Mouse (Mus musculus): ENCODE results near the gene Pcdh10. TPM values are rescaled to one million over a fixed set of nuclear protein-coding genes. Genes with fewer than 3 reads are reported as not detected.

The Pcdh10 gene
- 1 to 10 TPM; 3.0 to 4.2 TPM for total RNA-seq (2021)
- long read RNA-seq, experiment 1: 0 reads
- long read RNA-seq, experiment 2, full-length matches to known transcripts: 1 of 1 reads
- long read RNA-seq, experiment 2, partial matches to known transcripts: 0 of 1 reads
- long read RNA-seq, experiment 2, other reads (novel, unspliced or antisense): 0 of 1 reads

DNA sequence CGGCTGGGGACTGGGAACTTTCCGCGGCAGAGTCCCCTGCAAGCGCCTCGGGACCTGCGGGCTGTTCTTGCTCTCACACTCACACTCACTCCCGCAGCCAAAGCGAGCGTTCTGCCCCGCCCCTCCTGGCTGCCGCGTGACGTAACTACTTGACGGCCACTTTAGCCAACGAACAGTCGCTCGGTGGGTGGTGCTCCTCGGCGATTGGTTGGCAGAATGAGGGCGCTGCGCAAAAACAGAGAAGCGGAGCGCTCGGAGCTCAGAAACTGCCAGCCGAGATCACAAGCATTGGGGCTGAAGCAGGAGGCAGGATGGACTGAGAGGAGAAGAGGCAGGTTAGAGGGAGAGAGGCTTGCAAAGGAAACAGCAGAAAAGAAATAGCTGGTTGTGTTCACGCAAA, at the start of gene Pcdh10:
TSS of gene Pcdh10 (plus strand) at position 254 of the 400 bp plus-strand sequence.
- peak; percentile 85 to 89 for DNase-seq

DNA sequence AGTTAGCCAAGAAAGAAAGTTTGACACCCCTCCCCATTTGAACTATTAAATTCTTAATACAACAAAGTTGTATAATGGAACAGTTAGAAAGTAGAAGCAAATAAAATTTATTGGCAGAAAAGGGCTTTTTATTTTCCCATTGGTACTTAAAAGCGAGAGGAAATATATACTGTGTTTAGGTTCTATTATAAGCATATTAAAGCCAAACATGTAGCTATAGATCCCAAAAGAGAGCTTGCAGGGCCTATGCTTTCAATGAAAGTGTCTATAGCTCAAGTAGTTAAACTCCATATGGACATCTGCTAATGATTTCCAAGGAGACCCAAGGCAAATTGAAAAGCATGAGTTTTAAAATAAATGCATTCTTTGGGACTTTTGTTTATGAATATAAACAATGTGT, 22.3 kb upstream of the Pcdh10 start:
- DNase-seq: no peak

DNA sequence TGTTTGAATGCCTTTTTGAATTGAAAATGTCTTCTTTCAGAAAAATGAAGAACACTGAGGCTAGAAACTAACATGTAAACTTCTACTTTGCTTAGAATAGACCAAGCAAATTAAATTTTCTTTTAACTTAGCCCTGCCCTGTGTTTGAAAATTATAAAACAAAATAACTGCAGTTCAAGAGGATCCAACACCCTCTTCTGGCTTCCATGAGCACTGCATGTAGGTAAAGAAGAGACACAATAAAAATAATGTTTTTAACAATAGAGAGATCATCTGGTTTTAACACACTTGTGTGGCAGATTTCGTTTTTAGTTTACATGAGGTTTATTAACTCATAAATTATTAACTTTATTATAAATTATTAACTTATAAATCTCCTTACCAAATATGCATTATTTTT, 9.2 kb upstream of the Pcdh10 start:
- no peak for DNase-seq

DNA sequence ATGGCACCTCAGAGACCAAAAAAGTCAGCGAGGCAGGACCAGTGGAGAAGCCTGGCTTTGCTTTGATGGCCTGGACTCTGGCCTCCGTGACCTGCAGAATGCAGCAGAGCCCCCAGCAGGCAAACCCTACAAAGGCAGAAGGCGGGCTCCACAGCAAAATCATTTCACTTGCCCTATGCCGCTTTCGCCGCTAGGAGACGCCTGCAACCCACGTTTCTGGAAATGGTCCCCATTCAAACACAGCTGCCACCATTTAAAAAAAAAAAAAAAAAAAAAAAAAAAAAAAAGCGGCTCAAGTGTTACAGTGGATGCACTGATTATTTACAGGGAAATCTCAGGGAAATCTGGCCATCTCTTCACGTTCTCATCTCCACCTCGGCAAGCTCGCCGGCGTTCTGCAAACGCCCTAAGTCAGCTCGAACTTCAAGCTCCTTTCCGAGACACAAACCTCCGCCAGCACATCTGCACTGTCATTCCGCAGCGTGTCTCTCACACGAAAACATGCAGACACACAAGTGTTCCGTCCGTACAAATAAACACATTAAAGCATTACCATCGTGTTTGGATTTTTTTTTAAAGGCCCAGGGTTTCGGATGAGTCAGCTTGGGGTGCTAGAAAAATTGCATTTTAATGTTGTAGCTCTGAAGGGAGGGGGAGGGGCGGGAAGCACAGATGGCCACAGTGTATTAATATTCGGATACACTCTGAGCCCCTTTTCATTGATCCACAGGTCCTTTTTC, 2.3 kb upstream of the Pcdh10 start:
- peak; percentile 54 to 65 for DNase-seq

DNA sequence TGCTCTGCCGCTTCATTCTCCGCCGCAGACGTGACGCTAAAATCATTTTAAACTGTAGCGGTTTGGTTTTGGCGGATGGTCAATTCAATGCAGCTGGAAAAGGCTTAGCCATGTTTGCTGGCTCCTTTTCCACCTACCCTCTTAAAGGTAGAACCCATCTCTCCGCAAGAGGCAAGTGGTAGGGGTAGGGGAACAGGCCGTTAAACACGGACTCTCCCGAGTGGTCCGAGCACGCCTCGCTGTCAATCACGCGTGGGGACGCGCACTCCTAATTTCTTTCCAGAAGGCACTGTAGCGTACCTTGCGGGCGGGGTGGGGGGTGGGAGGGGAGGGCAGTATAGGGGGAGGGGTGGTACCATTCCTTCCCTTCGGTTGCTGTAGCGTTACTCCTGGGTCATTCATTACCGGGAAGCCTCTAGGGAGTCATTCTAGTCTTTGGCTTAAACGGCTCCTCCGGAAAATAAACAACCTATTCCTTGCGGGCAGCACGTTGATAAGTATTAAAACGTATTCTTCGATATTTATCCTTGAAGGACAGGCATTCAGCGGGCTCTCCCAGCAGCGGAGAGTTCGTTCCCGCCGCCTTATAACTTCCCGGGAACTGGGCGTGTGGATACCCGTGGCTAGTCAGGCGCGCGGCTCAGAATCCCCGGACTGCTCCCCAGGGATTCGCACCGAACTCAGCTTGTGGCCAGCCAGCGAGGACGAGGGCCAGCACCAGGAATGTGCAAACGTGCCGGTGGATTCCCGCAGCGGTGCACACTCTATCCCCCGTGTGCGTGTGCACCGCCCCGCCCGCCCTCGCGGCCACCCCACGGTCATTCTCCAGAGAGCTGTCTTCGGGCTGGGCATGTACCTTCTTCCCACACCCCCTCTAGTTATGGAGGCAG, 1.5 kb upstream of the Pcdh10 start:
- no peak for DNase-seq

DNA sequence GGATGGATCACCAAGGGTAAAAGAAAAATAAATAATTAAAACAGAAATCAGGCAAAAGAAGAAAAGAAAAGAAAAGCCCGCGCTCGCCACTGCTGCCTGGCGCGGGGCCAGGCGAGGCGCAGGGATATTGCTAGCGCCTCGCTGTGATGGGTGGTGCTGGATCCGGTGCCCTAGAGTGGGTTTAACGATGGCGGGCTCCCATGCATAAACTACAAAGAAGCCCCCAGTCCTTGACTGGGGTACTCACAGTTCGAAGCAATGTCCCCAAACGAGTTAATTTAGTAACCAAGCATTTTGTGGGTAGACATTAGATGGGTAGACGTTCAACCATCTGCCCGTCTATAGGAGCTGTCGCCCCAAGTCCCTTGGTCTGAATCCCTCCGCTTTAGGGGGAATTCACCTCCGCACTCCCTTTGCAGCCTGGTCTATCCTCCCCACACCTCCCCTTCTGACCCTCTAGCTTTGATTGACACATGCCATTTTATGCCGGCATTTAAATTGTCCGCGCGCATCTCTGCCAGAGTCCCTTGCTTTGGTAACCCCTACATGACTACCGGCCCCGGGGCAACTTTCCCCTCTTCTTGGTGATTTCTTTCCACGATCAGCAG, 703 bp upstream of the Pcdh10 start:
- no peak for DNase-seq

DNA sequence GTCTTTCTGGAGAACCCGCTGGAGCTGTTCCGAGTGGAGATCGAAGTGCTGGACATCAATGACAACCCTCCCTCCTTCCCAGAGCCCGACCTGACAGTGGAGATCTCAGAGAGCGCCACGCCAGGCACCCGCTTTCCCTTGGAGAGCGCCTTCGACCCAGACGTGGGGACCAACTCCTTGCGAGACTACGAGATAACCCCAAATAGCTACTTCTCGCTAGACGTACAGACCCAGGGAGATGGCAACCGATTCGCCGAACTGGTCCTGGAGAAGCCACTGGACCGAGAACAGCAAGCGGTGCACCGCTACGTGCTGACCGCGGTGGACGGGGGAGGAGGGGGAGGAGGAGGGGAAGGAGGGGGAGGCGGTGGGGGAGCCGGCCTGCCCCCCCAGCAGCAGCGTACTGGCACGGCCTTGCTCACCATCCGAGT, 1.4 kb downstream of the Pcdh10 start:
- DNase-seq: no peak

DNA sequence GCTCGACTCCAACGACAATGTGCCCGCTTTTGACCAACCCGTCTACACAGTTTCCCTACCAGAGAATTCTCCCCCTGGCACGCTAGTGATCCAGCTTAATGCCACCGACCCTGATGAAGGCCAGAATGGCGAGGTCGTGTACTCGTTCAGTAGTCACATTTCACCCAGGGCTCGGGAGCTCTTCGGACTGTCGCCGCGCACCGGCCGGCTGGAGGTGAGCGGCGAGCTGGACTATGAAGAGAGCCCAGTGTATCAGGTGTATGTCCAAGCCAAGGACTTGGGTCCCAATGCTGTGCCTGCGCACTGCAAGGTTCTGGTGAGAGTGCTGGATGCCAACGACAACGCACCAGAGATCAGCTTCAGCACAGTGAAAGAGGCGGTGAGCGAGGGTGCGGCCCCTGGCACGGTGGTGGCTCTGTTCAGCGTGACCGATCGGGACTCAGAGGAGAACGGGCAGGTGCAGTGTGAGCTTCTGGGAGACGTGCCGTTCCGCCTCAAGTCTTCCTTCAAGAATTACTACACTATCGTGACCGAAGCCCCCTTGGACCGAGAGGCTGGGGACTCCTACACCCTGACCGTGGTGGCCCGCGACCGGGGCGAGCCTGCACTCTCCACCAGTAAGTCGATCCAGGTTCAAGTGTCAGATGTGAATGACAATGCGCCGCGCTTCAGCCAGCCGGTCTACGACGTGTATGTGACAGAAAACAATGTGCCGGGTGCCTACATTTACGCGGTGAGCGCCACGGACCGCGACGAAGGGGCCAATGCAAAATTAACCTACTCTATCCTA, 2.0 kb downstream of the Pcdh10 start:
- no peak for DNase-seq

DNA sequence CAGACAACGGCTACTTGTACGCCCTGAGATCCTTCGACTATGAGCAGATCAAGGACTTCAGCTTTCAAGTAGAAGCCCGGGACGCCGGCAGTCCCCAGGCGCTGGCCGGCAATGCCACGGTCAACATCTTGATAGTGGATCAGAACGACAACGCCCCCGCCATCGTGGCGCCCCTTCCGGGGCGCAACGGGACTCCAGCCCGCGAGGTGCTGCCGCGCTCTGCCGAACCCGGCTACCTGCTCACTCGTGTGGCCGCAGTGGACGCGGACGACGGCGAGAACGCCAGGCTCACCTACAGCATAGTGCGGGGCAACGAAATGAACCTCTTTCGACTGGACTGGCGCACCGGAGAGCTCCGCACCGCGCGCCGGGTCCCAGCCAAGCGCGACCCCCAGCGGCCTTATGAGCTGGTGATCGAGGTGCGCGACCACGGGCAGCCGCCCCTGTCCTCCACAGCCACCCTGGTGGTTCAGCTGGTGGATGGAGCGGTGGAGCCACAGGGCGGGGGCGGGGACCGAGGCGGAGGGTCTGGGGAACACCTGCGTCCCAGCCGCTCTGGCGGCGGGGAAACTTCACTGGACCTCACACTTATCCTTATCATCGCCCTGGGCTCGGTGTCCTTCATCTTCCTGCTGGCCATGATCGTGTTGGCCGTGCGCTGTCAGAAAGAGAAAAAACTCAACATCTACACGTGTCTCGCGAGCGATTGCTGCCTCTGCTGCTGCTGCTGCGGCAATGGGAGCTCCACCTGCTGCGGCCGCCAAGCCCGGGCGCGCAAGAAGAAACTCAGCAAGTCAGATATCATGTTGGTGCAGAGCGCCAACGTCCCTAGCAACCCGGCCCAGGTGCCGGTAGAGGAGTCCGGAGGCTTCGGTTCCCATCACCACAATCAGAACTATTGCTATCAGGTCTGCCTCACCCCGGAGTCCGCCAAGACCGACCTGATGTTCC, 2.9 kb downstream of the Pcdh10 start:
- no peak for DNase-seq

DNA sequence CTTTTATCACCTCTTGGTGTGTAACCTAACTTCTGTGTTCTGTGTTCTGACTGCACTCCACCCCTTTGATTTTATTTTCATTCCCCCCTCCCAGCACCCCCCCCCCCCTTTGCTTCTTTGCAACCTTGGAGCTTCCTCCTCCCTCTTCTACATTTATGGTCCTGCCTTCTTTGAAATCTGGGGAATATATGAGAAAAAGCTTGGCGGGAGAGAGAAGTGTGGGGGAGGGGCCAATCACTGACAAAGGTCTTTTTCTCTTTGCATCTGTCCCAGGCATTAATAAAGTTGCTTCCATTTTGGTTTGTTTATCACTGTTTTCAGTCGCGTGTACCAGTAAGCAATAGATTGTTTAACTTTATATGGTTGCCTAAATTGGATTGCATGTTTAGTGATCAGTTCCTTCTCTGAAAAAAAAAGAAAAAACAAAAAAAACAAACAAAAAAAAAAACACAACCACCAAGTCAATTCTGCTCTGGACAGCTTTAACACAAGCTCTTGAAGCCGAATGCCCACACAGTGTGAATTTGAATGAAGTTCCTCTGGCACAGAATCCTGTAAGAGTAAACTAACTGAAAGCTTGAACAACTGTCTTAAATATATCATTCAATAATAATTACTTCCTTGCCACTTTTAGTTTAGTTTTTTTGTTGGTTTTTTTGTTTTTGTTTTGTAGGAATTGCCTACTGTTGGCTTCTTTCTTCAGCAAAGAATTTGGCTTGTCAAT, 4.0 kb downstream of the Pcdh10 start:
- no peak for DNase-seq

DNA sequence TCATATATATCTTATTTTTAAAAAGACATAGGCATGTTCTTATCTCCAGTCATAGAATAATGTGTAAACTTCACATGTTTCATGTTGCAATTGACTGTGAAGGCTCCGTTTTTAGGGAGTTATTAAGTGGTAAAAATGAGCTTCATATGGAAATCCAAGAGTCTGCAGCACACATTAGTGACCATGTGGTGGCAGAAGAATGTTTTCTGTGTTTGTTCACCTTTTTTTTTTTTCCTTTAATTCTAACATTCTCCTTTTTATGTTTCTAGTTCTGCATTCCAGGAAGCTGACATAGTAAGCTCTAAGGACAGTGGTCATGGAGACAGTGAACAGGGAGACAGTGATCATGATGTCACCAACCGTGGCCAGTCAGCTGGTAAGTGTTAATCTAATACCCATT, 5.6 kb downstream of the Pcdh10 start:
- no peak for DNase-seq

DNA sequence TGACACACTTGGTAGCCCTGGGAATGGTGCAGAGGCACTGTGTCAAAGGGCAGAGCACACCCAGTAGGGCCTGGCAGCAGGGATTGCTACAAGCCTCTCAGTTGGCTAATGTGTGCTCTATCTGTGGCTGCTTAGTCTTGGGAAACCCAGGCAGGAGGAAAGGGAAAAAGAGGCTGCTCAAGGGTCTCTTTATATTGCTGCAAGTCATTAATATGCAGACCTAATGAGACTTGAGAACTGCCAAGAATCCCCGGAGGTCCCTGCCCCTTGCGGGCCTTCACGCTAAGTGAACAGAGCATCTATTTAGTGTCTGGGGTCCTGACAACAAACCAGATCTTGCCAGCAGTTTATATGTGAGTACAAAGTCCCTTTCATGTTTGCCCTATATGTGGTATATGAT, 6.8 kb downstream of the Pcdh10 start:
- DNase-seq: no peak

DNA sequence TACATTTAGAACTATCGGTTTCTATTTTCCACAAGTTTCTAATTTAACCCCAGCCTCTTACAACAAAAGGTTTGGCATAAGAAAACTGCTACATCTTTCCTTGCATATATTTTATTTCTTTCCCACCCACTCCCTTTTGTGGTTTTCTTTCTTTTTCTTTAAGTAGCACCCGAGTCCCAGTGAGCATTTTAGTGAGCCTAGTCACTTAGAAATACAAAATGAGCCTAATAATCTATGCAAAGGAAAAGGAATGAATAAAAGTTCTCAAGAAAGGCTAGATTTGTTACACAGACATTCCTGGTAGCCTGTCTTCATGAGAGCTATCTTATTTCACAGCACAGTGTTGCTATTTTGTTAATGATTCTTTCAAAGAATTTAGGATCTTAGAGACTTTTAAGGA, 7.3 kb downstream of the Pcdh10 start:
- no peak for DNase-seq

DNA sequence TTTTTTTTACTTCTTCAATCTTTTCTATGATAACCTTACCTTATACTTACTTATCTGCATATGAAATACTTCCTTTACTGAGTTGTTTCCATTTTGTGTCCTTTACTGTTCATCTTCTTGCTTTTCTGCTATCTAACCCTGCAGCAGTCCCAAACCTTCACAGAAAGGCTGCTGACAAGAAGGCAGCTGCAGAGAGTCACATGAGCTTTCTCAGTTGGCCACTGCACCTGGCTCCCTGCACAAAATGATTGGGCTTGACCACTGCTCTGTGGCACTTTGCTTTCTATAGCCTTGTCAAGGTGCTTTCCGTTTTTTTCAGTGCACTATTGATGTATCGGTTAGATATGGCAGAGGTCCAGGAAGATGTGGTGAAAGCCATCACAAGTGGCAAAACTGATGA, 8.3 kb downstream of the Pcdh10 start:
- no peak for DNase-seq

DNA sequence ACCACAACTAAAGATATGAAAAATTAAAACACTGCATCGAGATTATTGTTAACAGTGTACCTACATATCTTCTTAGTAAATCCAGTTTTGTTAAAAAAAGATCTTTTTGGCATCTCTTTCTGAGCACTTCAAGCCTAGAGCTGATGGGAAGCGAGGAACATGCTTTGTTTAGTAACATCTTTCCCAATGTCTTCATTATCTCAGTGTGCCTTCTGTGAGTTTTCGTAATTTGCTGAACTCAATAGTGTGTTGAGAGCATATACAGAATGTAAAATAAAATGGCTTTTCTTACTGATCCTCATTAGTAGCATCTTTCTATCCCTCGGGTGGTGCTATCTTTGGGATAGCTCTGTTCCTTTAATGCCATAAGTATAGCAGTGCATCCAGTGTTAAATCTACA, 18.9 kb downstream of the Pcdh10 start:
- DNase-seq: no peak

DNA sequence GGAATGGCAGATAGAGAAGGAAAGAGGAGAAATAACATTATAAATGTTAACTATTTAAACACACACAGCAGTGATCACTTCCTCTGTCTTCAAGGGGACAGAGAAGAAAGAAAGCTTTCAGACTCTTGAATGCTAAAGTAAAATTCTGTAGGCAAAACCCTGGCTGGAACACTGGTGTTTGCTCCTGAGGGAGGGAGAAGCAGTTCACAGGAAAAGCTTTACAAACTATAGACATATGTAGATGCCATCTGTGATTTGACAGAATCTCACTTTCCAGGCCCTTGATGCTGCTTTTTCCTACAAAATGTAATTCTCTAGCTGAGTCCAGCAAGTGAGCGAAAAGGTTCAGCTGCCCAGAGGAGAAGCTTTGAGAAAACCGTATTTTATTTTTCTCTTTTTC, 25.0 kb downstream of the Pcdh10 start:
- DNase-seq: no peak

DNA sequence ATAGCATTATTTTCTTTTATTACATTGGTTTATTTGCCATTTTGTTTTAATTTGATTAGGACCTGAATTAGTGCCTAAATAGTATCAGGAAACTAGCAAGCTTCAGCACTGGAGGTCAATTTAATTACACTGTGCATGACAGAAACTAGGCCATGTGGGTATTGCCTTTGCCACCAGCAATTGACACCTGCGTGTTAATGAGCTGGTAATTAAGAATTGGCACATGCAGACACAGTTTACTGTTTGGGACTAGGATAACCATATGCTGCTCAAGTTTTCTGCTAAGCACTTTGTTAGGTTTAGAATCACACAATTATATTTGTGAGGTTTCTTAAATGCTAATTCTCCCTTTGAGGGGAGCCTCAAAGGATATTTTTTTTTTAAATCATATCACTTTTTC, 53.5 kb downstream of the Pcdh10 start:
- DNase-seq: no peak

DNA sequence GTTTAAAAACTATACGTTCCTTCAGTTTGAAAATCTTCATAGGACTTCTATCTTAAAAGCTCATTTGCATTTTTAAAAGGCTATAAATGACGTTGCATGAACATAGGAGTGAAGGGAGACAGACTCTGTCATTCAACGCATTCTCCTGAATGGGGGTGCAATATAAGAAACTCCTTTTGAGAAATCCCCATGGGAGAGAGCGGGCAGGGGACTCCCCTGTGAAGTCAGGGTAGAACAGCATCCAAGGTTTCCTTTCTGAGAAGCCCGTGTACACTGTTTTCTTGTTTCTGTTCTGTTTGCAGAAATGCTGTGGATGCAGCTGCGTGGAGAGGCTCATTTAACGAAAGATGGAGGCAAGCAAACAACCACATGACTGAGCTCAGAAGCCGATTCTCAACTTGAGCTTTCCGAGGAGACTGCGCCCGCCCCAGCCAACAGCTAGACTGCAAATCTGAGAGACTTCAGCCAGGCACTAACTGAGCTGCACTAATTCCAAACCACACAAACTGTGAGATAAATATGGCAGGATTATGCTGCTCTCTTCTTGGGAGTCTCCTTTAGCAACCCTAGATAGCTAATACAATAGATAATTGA, 54.1 kb downstream of the Pcdh10 start:
- no peak for DNase-seq

All from adrenal gland, postnatal 36 days (tissue).